Mouse (Mus musculus): ENCODE data around the gene Sulf2.
"Not testable (repeated sequence)": the region's sequence is repeated elsewhere in the genome, so short reads cannot be mapped to it uniquely, and the experiment has no call there.

Gene Sulf2

DNA sequence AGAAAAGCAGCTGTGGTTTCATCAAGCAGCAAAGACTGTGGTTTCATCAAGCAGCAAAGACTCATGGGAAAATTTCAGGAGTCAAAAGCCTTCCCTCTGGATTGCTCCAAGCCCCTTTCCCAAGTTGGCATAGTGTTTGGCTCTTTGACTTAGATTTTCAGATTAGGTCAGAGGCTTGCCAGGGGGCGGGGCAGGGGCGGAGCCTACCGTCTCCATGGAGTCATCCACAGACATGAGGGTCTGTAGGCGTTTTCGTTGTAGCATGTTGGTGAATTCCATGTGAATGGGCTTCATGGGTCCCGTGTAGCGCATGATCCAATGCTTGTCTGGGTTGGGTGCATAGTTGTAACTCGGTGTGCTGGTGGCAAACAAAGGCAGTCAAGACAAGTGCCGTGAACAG lies 66.5 kb downstream of the Sulf2 start:
- no peak for DNase-seq (ENCODE audit: extremely low spot score, low read depth, low spot score)

DNA sequence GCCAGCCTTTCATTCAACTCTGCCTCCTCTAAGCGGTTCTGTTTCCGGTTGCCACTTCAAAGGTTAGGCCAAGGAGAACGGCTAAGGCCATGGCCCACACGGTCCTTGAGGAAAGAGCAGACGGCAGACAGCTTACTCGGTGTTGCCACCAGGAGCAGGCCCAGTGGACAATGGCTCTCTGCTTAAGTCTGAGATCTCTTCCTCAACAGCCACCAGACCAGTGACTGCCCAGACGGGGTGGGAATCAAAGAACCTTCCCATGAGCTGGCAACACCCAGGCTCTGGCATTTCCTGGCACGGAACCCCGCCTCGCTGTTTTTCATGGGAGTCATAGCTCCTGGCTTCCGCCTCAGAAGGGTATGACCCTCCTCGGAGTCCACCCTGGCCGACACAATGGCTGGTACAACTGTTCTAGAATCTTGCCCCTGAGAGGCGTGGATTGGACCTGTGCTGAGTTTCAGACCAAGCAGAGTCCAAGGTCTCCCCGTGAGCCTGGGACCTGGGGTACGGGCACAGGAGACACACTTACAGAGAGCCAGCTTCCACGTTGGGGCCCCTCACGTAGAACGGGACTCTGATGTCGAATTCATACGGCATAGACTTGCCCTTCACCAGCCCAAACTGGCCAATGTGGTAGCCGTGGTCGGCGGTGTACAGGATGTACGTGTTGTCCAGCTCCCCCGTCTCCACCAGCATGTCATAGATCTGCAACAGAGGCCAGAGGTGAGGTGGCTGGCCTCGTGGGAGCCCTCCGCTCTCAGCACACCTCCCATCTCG lies 68.8 kb downstream of the Sulf2 start:
- DNase-seq (ENCODE audit: extremely low spot score, low read depth, low spot score) = no peak

DNA sequence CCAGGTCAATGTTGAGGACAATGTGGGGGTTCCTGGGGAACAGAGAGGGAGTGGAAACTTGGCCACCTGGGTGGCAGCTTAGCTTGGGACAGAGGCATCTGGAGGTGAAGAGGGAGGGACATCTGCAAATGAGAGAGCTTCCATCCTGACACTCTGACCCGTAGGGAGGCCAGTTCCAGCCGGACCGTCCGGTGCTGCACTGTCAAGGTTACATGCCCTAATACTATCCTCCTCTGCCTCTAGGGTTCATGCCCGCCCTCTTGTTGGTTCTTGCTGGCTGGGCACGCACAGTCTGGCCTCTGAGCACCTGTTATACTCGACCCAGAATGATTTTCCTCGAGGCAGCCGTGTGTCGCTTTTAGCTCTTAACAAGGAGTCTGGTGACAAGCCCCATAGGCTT lies 69.7 kb downstream of the Sulf2 start:
- no peak for DNase-seq (ENCODE audit: extremely low spot score, low read depth, low spot score)

DNA sequence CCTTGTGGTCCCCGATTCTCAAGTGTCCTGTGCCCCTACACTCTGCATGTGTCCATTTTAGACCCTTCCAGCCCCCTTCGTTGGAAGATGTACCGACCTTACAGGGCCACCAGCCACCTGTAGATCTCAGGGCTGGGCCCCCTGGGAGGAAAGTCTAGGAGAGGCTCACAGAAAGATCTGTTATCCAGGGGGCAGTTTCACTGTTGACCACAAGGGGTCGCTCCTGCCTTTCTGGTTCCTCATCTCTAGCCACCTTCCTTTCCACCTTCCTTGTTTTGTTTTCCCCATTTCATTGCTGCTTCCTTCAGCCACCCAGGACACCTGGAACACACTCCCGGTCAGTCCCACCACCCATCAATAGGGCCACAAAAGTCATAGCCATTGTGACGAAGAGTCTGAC lies 70.5 kb downstream of the Sulf2 start:
- DNase-seq (ENCODE audit: extremely low spot score, low read depth, low spot score) = not testable (repeated sequence)

DNA sequence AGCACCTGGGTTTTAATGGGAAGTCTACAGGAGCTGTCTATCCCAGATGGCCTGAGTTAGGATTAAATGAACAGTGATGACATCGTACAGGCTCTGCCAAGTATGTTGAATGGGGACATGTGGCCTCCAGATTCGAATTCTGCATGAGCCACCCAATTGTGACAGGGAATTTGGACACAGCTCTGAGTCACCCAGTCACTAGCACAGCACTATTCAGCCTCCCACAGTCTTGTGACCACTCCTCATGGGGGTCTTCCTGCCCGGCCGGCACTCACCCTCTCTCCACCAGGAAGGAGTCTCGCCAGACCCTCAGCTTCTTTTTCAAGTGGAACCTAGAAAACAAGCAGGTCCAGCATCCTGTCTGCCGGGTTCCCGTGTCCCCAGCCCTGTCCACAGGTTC lies 71.4 kb downstream of the Sulf2 start:
- DNase-seq (ENCODE audit: extremely low spot score, low read depth, low spot score) = no peak

DNA sequence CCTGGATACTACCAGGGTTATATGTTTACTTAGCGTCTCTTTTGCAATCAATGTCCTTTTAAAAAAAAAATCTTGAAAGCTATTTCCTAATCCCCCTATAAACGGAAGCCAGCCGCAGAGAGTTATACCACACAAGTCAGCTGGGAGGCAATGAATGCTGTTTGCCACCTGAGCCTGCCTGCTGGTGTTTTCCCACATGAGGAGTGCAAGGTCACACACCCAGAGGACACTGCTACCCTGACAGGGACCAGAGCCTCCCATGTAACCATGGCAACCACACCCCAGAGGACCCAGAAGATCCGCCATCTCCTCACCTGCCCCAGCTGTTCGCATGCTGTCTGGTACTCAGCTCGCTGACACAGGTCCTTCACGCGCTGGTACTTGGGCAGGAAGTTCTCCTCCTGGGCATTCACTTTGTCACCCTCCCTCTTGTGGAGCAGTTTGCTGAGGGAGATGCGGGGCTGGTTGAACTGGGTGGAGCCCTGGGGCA lies 71.9 kb downstream of the Sulf2 start:
- no peak for DNase-seq (ENCODE audit: extremely low spot score, low read depth, low spot score)

DNA sequence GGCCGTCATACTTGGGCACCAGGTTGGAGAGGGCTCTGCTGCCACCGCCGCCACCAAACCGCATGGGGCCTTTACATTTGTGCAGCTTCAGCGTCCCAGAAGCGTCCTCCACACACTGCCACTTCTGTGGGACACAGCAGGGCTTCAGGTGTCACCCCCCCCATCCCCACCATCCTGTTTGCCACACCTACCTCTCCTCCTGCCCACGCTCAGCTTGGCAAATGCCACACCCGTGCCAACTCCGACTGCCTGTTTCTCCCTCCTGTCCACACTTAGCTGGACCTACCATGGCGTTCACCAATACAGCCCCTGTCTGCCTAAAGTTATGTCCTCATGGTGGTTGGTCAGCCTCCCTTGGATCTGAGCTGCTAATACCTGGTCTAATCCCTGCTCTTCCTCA lies 72.8 kb downstream of the Sulf2 start:
- no peak for DNase-seq (ENCODE audit: extremely low spot score, low read depth, low spot score)

DNA sequence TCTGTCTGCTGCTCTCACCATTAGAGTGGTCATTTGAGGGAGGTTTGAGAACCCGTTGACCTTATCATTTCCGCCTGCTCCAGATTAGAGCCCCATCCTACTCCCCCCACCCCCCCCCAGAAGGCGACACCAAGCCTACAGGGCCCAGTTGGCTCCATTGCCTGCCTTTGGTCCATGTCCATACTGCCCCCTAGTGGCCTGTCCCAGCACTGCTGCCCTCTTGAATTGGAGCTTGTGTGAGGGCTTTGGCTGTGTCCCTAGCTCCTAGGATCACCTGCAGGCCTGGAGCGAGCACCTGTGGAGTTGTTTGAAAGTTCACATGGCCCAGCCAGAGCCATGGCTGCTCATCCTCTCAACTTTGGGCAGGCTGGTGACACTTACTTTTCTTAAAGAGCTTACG lies 73.3 kb downstream of the Sulf2 start:
- peak; percentile 26 for DNase-seq (ENCODE audit: extremely low spot score, low read depth, low spot score)

DNA sequence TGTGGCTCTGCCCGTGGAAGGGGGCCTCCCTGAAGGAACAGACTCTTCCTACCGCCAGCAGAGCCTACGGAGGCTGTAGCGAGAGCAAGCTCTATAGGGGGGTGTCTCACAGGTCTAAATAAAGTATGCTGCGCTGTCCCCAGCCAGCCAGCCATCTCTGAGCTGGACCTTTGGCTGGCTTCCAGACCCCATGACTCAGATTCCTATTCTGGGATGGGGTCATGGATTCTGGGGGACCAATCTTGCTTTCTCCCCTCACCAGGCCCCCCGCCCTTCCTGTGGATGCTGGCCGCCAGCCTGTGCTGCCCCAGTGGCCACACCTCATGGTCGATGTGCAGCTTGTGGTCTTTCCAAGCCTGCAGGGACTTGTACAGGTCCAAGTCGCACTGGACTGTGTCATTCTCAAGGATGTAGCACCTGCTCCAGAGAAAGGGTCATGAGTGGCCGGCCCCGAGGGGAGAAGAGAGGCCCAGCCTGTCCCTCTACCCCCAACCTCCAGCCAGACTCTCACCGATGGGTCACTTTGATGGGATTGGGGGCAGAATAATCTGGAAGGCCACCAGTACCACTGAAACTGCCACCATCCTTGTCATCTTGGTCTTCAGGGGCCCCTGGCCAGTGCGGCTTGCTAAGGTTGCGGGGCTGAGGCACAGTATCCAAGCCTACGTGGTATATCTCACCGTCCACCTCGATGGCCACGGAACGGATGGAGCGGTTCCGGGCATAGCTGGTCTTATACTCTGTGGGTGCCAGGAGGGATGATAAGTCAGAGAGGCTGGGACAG lies 74.3 kb downstream of the Sulf2 start:
- no peak for DNase-seq (ENCODE audit: extremely low spot score, low read depth, low spot score)

DNA sequence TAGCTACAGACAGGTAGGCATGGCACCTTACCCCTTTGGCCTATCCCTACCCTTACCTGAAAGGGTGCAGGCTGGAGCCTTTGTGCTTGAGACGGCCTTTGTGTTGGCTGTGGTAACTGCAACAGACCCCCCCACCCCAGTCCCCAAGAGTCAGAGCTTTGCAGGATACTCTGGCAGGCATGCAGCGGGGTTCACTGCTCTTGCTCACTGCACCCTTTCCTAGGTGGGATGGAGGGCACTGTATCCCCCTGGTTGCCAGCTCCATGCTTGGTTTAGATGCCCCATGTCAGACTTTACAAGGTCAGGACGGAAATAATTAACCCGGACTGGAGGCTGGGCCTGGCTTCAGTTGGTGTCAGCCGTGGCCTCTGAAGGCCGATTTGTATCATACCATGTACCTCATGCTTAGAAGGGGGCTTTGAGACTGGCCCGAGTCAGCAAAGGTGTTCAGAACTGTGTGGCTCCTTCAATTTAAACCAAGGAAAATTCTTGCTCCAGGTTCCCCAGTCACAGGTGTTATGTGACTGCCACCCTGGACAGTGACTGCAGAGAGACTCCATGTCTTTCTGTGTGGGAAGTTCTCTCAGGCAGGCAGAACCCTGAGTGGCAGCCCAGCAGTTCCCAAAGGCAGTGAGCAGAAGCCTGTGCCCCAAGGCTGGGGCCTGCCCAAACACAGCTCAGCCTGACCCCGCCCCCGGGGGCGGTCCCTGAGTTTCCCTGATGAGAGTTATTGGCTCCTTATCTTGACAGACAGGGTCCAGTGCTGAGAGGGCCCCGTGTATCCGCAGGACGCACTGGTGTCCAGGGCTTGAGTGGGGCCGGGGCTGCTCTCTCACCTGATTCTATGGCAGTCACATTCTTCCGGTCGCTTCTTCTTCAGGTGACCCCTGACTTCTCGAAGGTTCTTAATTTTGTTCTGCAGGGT lies 75.2 kb downstream of the Sulf2 start:
- DNase-seq (ENCODE audit: extremely low spot score, low read depth, low spot score) = no peak

DNA sequence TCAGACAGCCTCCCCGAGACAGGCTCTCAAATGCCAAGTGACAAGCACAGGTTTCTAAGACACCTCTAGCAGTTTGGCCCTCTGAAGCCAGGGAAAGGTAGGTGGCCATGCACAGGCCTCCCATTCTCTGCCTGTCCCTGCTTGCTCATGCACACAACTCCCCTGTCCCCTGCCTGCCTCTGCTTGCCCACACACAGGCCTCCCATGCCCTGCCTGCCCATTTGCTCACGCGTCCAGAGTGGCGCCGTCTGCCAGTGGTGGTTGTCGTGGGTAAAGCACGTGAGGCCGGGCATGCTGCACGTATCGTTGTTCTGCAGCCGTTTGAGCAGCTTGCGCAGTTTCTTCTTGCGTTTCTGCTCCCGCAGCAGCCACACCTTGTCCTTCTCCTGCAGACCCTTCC lies 76.2 kb downstream of the Sulf2 start:
- DNase-seq (ENCODE audit: extremely low spot score, low read depth, low spot score) = no peak

DNA sequence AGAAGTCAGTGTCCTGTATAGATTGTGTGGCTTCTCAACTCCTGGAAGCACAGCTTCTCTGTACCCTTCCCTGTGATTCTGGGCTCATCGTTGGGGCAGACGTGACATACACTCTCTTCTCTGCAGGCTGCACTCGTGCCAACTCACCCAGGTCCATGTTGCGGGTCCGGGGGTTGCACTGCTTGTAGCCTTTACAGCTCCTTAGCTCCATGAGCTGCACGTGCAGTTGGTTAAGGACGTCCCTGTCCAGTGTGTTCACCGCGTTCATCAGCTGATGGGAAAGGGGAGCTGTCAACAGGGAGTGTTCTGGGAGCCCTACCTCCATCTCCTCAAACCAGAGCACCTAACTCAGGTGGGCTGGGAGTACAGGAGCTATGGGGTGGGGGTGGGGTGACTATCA lies 78.1 kb downstream of the Sulf2 start:
- no peak for DNase-seq (ENCODE audit: extremely low spot score, low read depth, low spot score)

DNA sequence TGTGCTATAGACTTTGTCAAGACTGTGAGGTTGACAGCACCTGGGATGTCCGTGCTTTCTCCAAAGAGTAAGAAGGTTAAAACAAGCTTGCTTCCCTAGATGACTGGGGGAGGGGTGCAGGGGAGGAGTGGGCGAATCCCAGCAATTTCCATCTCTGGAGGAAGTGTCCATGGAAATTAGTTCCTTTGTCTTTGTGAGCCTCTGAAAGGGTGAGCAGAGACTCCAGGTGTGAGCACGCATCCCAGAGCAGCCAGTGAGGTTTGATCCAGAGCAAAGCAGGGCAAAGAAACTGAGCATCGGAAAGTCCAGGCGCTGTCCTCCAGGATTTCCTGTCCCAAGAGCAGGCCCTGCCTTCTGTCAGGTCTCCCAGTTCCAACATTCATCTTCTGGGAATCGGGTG lies 81.1 kb downstream of the Sulf2 start:
- DNase-seq (ENCODE audit: extremely low spot score, low read depth, low spot score) = no peak

DNA sequence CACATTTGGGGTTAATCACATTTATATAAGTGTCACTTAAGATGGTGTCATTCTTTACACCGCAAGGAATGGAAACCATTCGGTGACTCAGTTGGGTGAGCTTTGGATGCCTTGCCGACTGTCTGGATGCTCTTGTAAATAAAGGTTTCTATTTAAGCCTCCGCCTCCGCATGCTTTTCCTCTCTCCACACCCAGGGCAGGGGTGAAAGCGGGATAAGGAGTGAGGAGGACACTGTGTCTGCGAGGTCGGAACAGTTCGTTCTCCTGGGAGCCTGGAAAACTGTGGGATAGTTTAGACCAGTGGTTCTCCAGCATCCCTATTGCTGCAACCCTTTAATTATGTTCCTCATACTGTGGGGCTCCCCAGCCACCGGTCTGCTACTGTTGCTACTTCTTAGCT lies 82.4 kb downstream of the Sulf2 start:
- DNase-seq (ENCODE audit: extremely low spot score, low read depth, low spot score) = no peak

DNA sequence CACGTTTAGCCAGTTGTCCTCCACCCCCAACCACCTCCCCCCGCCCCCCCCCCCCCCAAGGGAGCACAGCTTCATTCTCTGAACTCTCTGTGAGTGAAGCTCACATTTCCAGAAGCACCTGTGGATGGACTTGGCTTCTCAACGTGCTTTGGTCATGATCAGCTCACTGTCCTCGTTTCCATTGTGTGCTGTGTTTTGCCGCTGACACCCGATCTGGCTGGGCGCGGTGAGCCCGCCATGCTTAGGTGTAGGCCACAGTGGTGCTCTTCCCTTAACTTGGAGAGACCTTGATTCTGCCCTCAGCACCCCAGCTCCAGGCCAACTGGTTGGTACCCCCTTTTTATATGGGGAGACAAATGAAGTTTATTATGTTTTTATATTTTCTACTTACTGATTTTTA lies 83.6 kb downstream of the Sulf2 start:
- no peak for DNase-seq (ENCODE audit: extremely low spot score, low read depth, low spot score)

DNA sequence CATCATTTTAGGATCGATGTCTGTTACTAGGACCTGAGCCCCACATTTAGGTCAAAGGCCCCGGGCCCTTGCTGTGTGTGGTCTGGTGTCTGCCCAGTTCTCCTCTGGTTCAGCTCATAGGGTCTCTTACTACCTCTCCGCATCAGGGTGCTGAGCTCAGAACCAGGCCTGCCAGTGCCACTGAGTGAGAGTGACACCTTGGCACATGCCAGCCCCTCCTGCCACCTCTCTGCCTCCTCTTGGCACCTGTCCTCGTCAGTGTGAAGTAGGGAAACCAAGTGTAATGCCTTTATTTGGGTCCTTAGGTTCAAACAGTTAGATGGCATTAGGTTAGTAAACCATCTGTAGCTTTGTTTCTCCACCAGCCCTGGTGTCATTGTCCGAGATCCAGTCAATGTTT lies 84.0 kb downstream of the Sulf2 start:
- DNase-seq (ENCODE audit: extremely low spot score, low read depth, low spot score) = no peak

DNA sequence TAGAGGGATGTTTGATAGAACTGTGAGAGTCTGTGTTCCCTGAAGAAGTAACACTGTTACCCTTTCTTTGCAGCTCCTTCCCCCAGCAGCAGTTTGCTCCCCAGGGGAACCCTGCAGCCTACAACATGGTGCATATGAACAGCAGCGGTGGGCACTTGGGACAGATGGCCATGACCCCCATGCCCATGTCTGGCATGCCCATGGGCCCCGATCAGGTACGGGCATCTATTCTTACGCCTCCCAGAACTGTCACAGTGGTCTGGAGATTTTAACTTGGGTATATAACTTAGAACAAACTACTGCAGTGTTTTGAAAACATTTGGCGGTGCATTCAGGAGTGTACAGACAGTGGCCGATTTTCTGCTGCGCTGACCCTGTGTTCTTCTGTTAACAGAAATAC lies 85.7 kb downstream of the Sulf2 start:
- no peak for DNase-seq (ENCODE audit: extremely low spot score, low read depth, low spot score)

DNA sequence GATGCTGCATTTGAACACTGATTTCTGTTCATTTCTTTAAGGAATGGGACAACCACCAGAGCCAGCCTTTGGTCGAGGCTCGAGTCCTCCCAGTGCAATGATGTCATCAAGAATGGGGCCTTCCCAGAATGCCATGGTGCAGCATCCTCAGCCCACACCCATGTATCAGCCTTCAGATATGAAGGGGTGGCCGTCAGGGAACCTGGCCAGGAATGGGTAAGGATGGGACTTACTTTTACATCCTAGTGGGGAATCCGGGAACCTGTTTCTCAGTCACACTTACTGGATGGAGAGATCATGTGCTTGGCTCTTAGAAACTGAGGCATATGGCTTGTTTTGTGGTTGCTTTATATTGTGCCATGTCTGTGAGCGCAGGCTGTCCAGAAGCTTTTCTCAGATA lies 86.3 kb downstream of the Sulf2 start:
- no peak for DNase-seq (ENCODE audit: extremely low spot score, low read depth, low spot score)

DNA sequence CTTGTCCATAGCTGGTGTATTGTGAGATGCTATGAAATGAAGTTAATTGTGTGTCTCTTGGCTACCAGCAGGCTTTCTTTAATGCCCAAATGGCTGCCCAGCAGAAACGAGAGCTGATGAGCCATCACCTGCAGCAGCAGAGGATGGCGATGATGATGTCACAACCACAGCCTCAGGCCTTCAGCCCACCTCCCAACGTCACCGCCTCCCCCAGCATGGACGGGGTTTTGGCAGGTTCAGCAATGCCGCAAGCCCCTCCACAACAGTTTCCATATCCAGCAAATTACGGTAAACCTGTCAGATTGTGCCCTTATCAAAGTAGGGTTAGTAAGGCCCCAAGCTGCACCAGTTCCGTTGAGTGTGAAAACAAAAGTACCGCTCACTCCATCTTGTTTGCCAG lies 87.2 kb downstream of the Sulf2 start:
- no peak for DNase-seq (ENCODE audit: extremely low spot score, low read depth, low spot score)

DNA sequence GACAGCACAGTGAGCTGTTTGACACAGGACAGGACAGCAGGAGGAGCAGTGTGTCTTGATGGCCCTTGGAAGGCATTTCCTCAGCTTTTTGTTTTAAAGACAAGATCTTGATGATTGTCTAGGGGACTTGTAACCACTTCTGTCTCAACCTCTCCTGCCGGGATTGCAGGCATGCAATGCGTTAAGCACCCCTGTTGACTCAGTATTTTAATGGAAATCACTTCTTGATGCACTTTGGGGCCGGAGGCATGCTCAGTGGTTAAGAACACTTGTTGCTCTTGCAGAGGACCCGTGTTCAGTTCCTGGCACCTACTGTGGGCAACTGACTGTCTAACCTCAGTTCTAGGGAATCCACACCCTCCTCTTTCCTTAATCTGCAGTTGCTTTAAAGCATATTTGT lies 89.0 kb downstream of the Sulf2 start:
- DNase-seq (ENCODE audit: extremely low spot score, low read depth, low spot score) = no peak

DNA sequence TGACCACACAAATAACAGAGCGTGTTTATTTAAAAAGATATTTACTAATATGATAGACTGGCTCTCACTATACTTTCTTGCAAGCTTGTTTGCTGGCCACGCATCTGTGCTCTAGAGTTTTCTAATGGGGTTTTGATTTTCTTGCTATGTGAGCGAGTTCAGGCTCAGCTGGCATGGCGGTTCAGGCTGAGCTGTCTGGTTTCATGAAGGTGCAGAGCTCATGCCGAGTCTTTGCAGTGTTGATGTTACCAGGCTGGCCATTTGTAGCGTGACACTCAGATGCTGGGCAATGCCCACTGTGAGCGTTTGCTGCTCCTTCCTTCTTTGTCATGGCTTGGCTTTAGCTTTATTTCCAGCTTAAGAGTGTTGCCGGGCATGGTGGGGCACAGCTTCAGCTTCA lies 93.0 kb downstream of the Sulf2 start:
- DNase-seq (ENCODE audit: extremely low spot score, low read depth, low spot score) = no peak

Data from hindlimb bud, embryonic 11.5 days (tissue).